Mouse (Mus musculus): ENCODE measurements around the gene Crtap. TPM values are rescaled to one million over a fixed set of nuclear protein-coding genes. Genes with fewer than 3 reads are reported as not detected.

Crtap gene
- 2.0 TPM for polyA plus RNA-seq (2017; shearing (Covaris generic))

DNA sequence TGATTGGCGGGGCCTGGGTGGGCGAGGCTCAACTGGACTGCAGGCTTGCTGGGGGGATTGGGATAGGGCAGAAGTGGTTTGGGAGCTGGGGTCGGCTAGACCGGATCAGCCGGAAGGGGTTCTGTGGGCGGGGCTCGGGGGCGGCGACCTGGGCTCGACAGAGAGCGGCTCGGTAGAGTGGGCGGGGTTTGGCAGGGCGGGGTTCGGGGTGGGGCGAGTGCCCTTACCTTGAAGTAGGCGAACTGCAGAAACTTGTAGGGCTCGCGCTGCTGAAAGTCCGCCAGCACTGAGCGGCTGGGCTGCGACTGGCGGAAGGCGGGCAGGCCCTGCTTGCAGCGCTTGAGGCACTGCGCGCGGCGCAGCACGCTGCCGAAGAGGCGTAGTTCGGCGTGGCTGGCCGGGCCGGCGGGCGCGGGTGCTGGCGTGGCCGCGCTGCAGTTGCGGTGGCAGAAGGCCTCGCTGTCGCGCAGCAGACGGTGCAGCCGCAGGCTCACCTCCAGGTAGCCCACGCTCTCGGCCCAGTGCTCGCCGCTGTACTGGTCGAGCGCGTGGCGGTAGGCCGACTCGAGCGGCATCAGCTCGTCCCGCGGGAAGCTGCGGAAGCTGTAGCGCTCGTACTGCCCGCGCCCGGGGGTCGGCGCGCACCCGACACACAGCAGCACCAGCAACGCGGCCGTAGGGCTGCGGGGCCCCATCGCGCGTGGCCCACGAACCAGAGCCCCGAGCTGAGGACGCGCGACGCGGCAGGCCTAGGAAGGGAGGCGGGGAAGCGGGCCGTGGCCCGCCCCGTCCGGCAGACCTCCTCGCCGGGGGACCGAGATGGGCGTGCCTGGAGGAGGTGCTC lies at the start of gene Crtap:
Gene Crtap (minus strand): TSS at position 771 of the 844 bp plus-strand sequence.

DNA sequence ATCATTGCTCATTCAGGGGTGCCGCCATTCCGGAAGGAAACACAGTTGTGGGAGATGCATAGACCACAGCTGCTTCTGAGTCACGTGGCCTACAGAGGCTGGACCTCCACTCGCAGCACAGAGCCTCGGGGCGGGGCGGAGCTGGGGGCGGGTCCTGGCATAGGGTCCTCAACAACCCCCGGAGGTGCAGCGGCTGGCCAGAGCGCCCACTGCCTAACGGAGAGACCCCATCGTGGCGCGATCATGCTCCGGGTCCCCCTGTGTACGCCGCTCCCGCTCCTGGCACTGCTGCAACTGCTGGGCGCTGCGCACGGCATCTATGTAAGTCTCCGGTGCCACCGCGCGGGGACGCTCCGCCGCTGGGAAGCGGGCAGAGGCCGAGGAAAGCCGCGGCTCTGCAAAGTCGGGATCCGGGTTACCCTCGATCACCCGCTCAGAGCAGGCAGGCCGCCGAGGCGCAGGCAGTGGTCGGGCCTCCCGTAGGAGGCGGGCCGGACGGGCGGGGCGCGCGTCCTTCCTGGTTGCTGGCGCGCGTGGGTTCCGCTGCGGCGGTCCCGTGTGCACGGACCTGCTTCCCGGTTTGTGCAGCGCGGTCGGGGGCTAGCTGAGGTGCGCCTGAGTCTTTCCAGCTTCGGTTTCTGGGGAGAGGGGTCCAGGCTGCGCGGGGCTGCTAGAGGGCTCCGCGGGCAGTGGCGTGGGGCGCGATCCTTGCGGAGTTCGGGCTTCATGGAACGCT lies 10.6 kb upstream of the Crtap start, which contains the start of the genes Glb1 and Tmppe:
Gene Glb1 (plus strand): TSS at position 128 of the 736 bp plus-strand sequence.
Gene Tmppe (plus strand): TSS at position 157 of the 736 bp plus-strand sequence.

DNA sequence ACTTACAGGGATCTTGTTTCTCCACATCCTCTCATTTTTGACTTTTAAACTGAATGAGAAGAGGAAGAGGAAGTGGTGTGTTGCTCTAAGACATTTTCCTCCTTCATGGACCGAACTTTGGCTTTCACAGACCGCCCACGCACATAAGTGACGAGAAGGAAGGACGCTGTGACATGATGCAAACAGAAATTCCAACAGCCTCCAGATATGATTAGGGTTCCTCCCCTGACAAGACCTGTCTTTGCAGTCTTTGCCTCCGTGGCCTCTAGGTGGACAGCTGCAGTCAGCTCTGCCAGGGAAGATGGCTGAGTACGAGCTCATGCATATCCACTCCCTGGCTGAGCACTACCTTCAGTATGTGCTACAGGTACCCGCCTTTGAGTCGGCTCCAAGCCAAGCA lies 60.6 kb downstream of the Crtap start, which contains the start of gene Bcl2a1c:
Gene Bcl2a1c (plus strand): TSS at position 281 of the 400 bp plus-strand sequence.

Other genes with a start within 250 kb of the Crtap start
- 2.3 TPM for gene Bcl2a1c, start 60.5 kb downstream of the Crtap start, polyA plus RNA-seq (2017; shearing (Covaris generic))
- 55.3 TPM for gene Glb1, start 10.4 kb upstream of the Crtap start, polyA plus RNA-seq (2017; shearing (Covaris generic))
- 32.1 TPM for gene Tmppe, start 10.4 kb upstream of the Crtap start, polyA plus RNA-seq (2017; shearing (Covaris generic))
- 37.7 TPM for gene Ccr4, start 114.2 kb upstream of the Crtap start, polyA plus RNA-seq (2017; shearing (Covaris generic))
- not detected for gene C130032M10Rik, start 125.0 kb upstream of the Crtap start, polyA plus RNA-seq (2017; shearing (Covaris generic))
- 0.02 TPM for gene Trim71, start 173.7 kb upstream of the Crtap start, polyA plus RNA-seq (2017; shearing (Covaris generic))
- 66.0 TPM for gene Cnot10, start 249.5 kb upstream of the Crtap start, polyA plus RNA-seq (2017; shearing (Covaris generic))

Data from CD4-positive, CD25-positive, alpha-beta regulatory T cell, adult 9 weeks (primary cell).